Comparison of ENCODE assay signal across 8 mouse cellular contexts in genomic region chr12:16718660-16719315, GRCm38 (mm10).
A peak's percentile ranks its signal among the peaks of the same experiment; 100 is the strongest.
DNase-seq lines count a peak whose midpoint lies in the region; ATAC-seq and TF ChIP-seq lines count a peak whose summit lies in the region.

No protein-coding gene starts in this region.

- no peaks in the 10 kb centered on the region for H3K9me3 ChIP-seq in embryonic facial prominence, embryonic 10.5 days
- H3K9me3 ChIP-seq in hindbrain, embryonic 10.5 days = no peaks in the 10 kb centered on the region
- no peaks in the 10 kb centered on the region for H3K9me3 ChIP-seq in midbrain, embryonic 12.5 days
- H3K9me3 ChIP-seq in stomach, embryonic 14.5 days (ENCODE audit: control insufficient read depth, low read depth, low read length) = no peaks in the 10 kb centered on the region

- H3K4me1 ChIP-seq in embryonic facial prominence, embryonic 10.5 days = peaks cover 8% of the 10 kb centered on the region
- H3K4me1 ChIP-seq in hindbrain, embryonic 10.5 days (replicated peaks) = peaks cover 5% of the 10 kb centered on the region; the same call in 1 of the 2 replicates
- H3K4me1 ChIP-seq in midbrain, embryonic 12.5 days = no peaks in the 10 kb centered on the region; the same call in 1 of the 2 replicates
- no peaks in the 10 kb centered on the region for H3K4me1 ChIP-seq in stomach, embryonic 14.5 days (ENCODE audit: control insufficient read depth, insufficient read depth, low read length)

- DNase-seq in gastrocnemius, adult 2 months = peak; percentile 52
- DNase-seq in gastrocnemius, postnatal 36 days = no peak
- DNase-seq in adipocyte (ENCODE audit: low spot score) = peak; percentile 89
- peak; percentile 79 for DNase-seq in embryonic facial prominence, embryonic 10.5 days (ENCODE audit: low spot score)
- DNase-seq in hindbrain, embryonic 10.5 days (ENCODE audit: low spot score) = peak; percentile 76
- peak; percentile 32 to 52 for DNase-seq in left cerebral cortex, adult 2 months (ENCODE audit: extremely low spot score in 1 of 2, low spot score in 2 of 2)

- intact Hi-C loops in gastrocnemius, adult 2 months (cut with DNase I) = loop anchor here (2.0 kb wide), 1 partner anchor 34 kb away; no protein-coding TSS in a partner anchor
- intact Hi-C loops in gastrocnemius, postnatal 36 days (cut with DNase I) = loop anchor here (2.0 to 5.0 kb wide), 3 partner anchors 36 to 294 kb away; partner anchors contain the start of gene 2410004P03Rik
- intact Hi-C loops in left cerebral cortex, adult 2 months (cut with DNase I) = loop anchor here (1.0 to 5.0 kb wide), 3 partner anchors 36 to 294 kb away; partner anchors contain the start of gene 2410004P03Rik

- TF ChIP-seq CTCF in gastrocnemius, adult 2 months (IDR thresholded peaks at IDR 0.05) = peak; percentile 83
- TF ChIP-seq CTCF in left cerebral cortex, adult 2 months (IDR thresholded peaks at IDR 0.05) = peak; percentile 75

- H3K27ac ChIP-seq in gastrocnemius, adult 2 months = no peak overlapping the region
- no peak overlapping the region for H3K27ac ChIP-seq in embryonic facial prominence, embryonic 10.5 days (replicated peaks)
- no peak overlapping the region for H3K27ac ChIP-seq in hindbrain, embryonic 10.5 days
- no peak overlapping the region for H3K27ac ChIP-seq in left cerebral cortex, adult 2 months
- H3K27ac ChIP-seq in midbrain, embryonic 12.5 days (replicated peaks) = no peak overlapping the region
- no peak overlapping the region for H3K27ac ChIP-seq in stomach, embryonic 14.5 days (ENCODE audit: low read length)

- H3K27me3 ChIP-seq in embryonic facial prominence, embryonic 10.5 days (replicated peaks; ENCODE audit: low read depth, poor library complexity, severe bottlenecking) = no peaks in the 10 kb centered on the region
- H3K27me3 ChIP-seq in hindbrain, embryonic 10.5 days (ENCODE audit: insufficient read depth, poor library complexity, severe bottlenecking) = no peaks in the 10 kb centered on the region
- no peaks in the 10 kb centered on the region for H3K27me3 ChIP-seq in midbrain, embryonic 12.5 days
- no peaks in the 10 kb centered on the region for H3K27me3 ChIP-seq in stomach, embryonic 14.5 days (ENCODE audit: control insufficient read depth, insufficient read depth, low read length)

- no peak overlapping the region for H3K9ac ChIP-seq in midbrain, embryonic 12.5 days (replicated peaks)
- H3K9ac ChIP-seq in stomach, embryonic 14.5 days (replicated peaks; ENCODE audit: low read depth, low read length) = no peak overlapping the region

- peaks cover 70% of the 10 kb centered on the region for H3K36me3 ChIP-seq in embryonic facial prominence, embryonic 10.5 days (replicated peaks)
- H3K36me3 ChIP-seq in hindbrain, embryonic 10.5 days = peaks cover 82% of the 10 kb centered on the region
- H3K36me3 ChIP-seq in midbrain, embryonic 12.5 days = peaks cover 30% of the 10 kb centered on the region
- H3K36me3 ChIP-seq in stomach, embryonic 14.5 days (ENCODE audit: control insufficient read depth, insufficient read depth, low read length) = no peaks in the 10 kb centered on the region

- ATAC-seq in midbrain, embryonic 12.5 days (ENCODE audit: low FRiP score, low read depth) = peak; percentile 53
- ATAC-seq in stomach, embryonic 14.5 days (ENCODE audit: insufficient number of reproducible peaks, insufficient read depth, low FRiP score, low read depth) = peak; percentile 65; the same call in 1 of the 2 replicates

- no peak overlapping the region for H3K4me3 ChIP-seq in gastrocnemius, adult 2 months
- no peak overlapping the region for H3K4me3 ChIP-seq in embryonic facial prominence, embryonic 10.5 days
- H3K4me3 ChIP-seq in hindbrain, embryonic 10.5 days = no peak overlapping the region
- no peak overlapping the region for H3K4me3 ChIP-seq in left cerebral cortex, adult 2 months
- no peak overlapping the region for H3K4me3 ChIP-seq in midbrain, embryonic 12.5 days
- H3K4me3 ChIP-seq in stomach, embryonic 14.5 days (ENCODE audit: low read depth, low read length) = no peak overlapping the region

- H3K4me2 ChIP-seq in midbrain, embryonic 12.5 days (replicated peaks) = no peak overlapping the region
- no peak overlapping the region for H3K4me2 ChIP-seq in stomach, embryonic 14.5 days (replicated peaks; ENCODE audit: low read depth, low read length)

- 49% methylated on average over 8 of the region's 8 CpGs for WGBS in embryonic facial prominence, embryonic 10.5 days
- WGBS in hindbrain, embryonic 10.5 days = 53% methylated on average over 8 of the region's 8 CpGs
- 49% methylated on average over 8 of the region's 8 CpGs for WGBS in midbrain, embryonic 12.5 days
- 41% methylated on average over 8 of the region's 8 CpGs for WGBS in stomach, embryonic 14.5 days

Comparison
In these comparisons a context has a peak if more than half of its experiments do, and no peak if none do; other contexts are left out.
1. DNase-seq: peak in gastrocnemius, adult 2 months (single experiment), adipocyte (single experiment), embryonic facial prominence, embryonic 10.5 days (single experiment), hindbrain, embryonic 10.5 days (single experiment) and left cerebral cortex, adult 2 months (2 of 2); none in gastrocnemius, postnatal 36 days (0 of 2).